Mouse (Mus musculus) cerebellum, adult 2 months (tissue): Measurements from ENCODE around the gene Gsap.

Source experiments
- CTCF ChIP-seq: fragments of 200-500 bp; IDR thresholded peaks from 2 replicates; pipeline ENCODE4 v1.5.1; 2011; ENCODE audit warnings: low read depth, mild to moderate bottlenecking, control low read depth, low read length, moderate library complexity, borderline replicate concordance; ENCODE audit not compliant: insufficient read depth
- POLR2A ChIP-seq: fragments of 200-500 bp; IDR thresholded peaks from 2 replicates; pipeline ENCODE4 v1.6.1; 2011; ENCODE audit warnings: low read length, control low read depth, borderline replicate concordance; ENCODE audit not compliant: insufficient read depth

GRCm38 (mm10) chr5:21271386-21272354, 85.6 kb downstream of the Gsap start:
- no peak for TF ChIP-seq CTCF
- TF ChIP-seq POLR2A = no peak
